Mouse (Mus musculus): ENCODE measurements around the gene Tmem123.

DNA sequence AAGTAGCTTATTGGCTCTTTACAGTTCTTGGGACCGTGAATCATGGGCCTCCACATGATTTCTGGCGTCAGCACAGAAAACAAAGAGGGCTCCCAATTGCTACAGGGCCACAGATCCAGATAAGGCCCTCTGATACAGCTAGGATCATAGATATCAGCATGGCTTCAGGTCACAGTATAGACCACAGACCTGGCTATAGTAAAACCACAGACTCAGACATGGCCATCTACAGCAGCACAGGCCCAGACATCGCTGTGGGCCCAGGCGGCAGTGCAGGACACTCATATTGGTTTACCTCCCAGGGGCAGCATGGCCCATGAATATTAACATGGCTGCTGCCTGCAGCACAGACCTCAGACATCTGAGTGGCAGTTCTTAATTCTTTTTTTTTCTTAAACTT lies 34.8 kb upstream of the Tmem123 start:
- TF ChIP-seq EP300 (IDR thresholded peaks at IDR 0.05; ENCODE audit: low read depth), result no peak
- TF ChIP-seq CTCF (IDR thresholded peaks at IDR 0.05; ENCODE audit: low read depth), result no peak

Data from heart, postnatal 0 days (tissue).